Mouse (Mus musculus) forebrain, embryonic 14.5 days (tissue): ENCODE measurements around the gene Olfr1126. TPM values are rescaled to one million over a fixed set of nuclear protein-coding genes. Genes with fewer than 3 reads are reported as not detected.
"Not testable (repeated sequence)": the region's sequence is repeated elsewhere in the genome, so short reads cannot be mapped to it uniquely, and the experiment has no call there.

Source experiments
- ATAC-seq: fragments of 200-750 bp; cut with Nextera tagmentation; 2 replicates; pipeline ENCODE4 v1.8.0; 2017; ENCODE audit warnings: mild to moderate bottlenecking, moderate library complexity
- DNase-seq: peaks from one replicate; pipeline ENCODE4 v3.0.0-alpha.2; 2015; ENCODE audit warnings: low spot score
- H3K27ac ChIP-seq: fragments of 300-500 bp; sonication (generic); 2 replicates; pipeline ENCODE4 v1.5.1; 2014; ENCODE audit warnings: low read depth, mild to moderate bottlenecking, control low read depth, low read length, moderate library complexity
- H3K27me3 ChIP-seq: fragments of 300-500 bp; sonication (generic); replicated peaks from 2 replicates; pipeline ENCODE4 v1.6.1; 2014; ENCODE audit warnings: low read length, control low read depth, mixed read lengths; ENCODE audit not compliant: control insufficient read depth, insufficient read depth
- H3K36me3 ChIP-seq: fragments of 300-500 bp; sonication (generic); 2 replicates; pipeline ENCODE4 v1.6.1; 2014; ENCODE audit warnings: low read length, control low read depth; ENCODE audit not compliant: control insufficient read depth, insufficient read depth
- H3K4me1 ChIP-seq: fragments of 300-500 bp; sonication (generic); 2 replicates; pipeline ENCODE4 v1.6.1; 2014; ENCODE audit warnings: antibody characterized with exemption, low read length, control low read depth; ENCODE audit not compliant: control insufficient read depth, insufficient read depth
- H3K4me2 ChIP-seq: fragments of 300-500 bp; sonication (generic); 2 replicates; pipeline ENCODE4 v1.6.1; 2014; ENCODE audit warnings: mild to moderate bottlenecking, control low read depth, low read length
- H3K4me3 ChIP-seq: fragments of 300-500 bp; sonication (generic); 2 replicates; pipeline ENCODE4 v1.5.1; 2014; ENCODE audit warnings: low read depth, low read length, control low read depth
- H3K9ac ChIP-seq: fragments of 300-500 bp; sonication (generic); 2 replicates; pipeline ENCODE4 v1.6.1; 2014; ENCODE audit warnings: mild to moderate bottlenecking, low read length, control low read depth, moderate library complexity
- H3K9me3 ChIP-seq: fragments of 300-500 bp; sonication (generic); replicated peaks from 2 replicates; pipeline ENCODE4 v1.6.1; 2016; ENCODE audit warnings: low read length, control low read depth, mixed read lengths; ENCODE audit not compliant: control insufficient read depth
- WGBS: fragments of 180-500 bp; shearing (Covaris S2); extraction: QIAGEN DNeasy Blood & Tissue Kit; methylation state at CpG from one replicate; pipeline ENCODE4 v1.1.7; 2014; 5-methylcytosine and 5-hydroxymethylcytosine counted together
- polyA plus RNA-seq: library from polyadenylated mRNA; unstranded; fragments of >200 nt; fragmentation: Nextera tagmentation; extraction: Ambion mirVana; gene quantifications from 2 replicates; pipeline ENCODE4 v1.2.1, GENCODE M21; 2014

The Olfr1126 gene
- not detected in 2 replicates for polyA plus RNA-seq

DNA sequence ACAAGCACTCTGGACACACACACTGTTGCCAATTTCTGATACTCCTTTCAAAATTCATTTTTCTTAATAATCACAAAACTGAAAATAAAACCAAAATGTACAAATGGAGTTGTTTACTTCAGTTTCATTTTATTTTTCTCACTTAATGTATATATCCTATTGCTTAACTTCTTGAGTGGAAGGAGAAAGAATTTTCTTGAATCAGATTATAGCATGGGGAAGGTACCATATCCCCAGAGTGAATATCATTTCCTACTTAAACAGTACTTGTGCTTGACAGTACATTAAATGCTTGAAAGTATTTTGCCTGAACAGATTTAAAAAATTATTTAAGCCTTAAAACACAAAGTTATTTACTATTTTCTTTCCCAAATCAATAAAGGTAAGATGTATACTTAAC is at the start of gene Olfr1126:
TSS of gene Olfr1126 (plus strand) at position 301 of the 400 bp plus-strand sequence.
- H3K9me3 ChIP-seq, result no peaks in the 10 kb centered on the region
- no peak for DNase-seq
- no peak within 1 kb of the TSS for H3K4me2 ChIP-seq

DNA sequence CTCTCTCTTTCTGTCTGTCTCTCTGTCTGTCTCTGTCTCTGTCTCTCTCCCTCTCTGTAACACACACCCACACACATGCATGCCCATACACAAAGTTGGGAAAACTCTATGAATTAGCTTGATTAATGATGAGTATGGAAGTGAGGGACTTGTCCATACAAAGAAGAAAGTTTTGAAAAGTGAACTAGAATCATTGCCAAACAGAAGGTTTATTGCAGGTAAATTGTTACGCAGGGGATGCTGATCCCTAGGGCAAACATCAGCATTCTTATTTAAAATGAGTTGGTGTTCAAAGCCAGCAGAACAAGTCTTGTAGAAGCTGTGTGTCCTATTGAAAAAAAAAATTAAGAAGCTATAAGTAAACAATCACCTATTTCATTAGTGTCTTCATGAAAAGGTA is 37.4 kb upstream of the Olfr1126 start, which contains the start of gene Olfr1123:
TSS of gene Olfr1123 (plus strand) at position 301 of the 400 bp plus-strand sequence.
- Histone ChIP-seq H3K4me2 (no peak within 1 kb of the TSS), H3K9ac (no peak within 1 kb of the TSS), H3K27me3 (no peaks in the 10 kb centered on the region), H3K4me3 (no peak within 1 kb of the TSS), H3K27ac (no peak within 1 kb of the TSS), H3K36me3 (no peaks in the 10 kb centered on the region), H3K4me1 (no peaks in the 10 kb centered on the region), H3K9me3 (no peaks in the 10 kb centered on the region)
- ATAC-seq (no peak), DNase-seq (no peak)
- WGBS, result 87% methylated on average over 1 of the region's 1 CpGs

More for the DNA sequence above, at the start of gene Olfr1126:
- H3K27ac ChIP-seq, result no peak within 1 kb of the TSS
- no peaks in the 10 kb centered on the region for H3K27me3 ChIP-seq
- H3K9ac ChIP-seq, result no peak within 1 kb of the TSS
- H3K36me3 ChIP-seq, result no peaks in the 10 kb centered on the region
- no peak within 1 kb of the TSS for H3K4me3 ChIP-seq
- ATAC-seq, result no peak
- H3K4me1 ChIP-seq, result no peaks in the 10 kb centered on the region

DNA sequence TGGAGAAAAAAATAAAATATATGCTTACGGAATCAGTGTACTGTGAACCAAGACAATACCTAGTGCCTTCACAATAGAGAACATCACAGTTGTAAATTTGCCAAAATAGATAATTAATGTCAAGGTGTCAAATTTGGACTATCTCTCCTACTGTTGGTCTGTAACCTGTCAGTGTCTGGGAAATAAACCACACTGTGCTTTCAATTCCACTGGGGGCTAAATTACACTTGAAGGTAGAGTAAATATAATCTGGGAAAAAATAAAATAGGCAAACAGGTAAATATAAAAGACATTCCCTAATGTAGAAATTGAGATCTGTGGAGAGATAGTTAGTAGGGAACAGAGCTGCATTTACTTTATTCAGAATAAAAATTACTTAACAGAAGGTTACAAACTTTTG is 23.8 kb upstream of the Olfr1126 start, which contains the start of gene Olfr1124:
TSS of gene Olfr1124 (plus strand) at position 301 of the 400 bp plus-strand sequence.
- Histone ChIP-seq H3K4me1 (no peaks in the 10 kb centered on the region), H3K27ac (no peak within 1 kb of the TSS), H3K36me3 (no peaks in the 10 kb centered on the region), H3K4me3 (no peak within 1 kb of the TSS), H3K9me3 (no peaks in the 10 kb centered on the region), H3K9ac (no peak within 1 kb of the TSS), H3K4me2 (no peak within 1 kb of the TSS), H3K27me3 (no peaks in the 10 kb centered on the region)
- 93% methylated on average over 1 of the region's 1 CpGs for WGBS
- DNase-seq (no peak), ATAC-seq (no peak)

DNA sequence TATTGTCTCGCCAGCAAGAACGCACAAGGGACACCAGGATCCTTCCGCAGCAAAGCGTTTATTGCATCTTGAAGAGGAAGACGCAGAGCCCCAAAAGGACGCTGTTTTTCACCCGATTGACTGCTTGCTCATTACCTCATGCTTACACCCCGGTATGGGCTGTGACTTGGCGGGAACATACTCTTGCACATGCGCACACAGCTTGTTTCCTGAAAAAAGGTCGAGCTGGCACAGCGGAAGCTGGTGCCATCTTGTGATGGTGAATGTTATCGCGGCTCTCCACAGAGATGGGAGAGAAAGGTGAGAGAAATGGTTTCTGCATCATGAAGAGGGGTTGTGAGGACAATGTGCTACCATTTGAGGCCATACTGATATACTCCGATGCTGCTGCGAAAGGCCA is 16.0 kb upstream of the Olfr1126 start:
- H3K27ac ChIP-seq, result no peak overlapping the region
- no peaks in the 10 kb centered on the region for H3K27me3 ChIP-seq
- 94% methylated on average over 16 of the region's 16 CpGs for WGBS
- no peaks in the 10 kb centered on the region for H3K4me1 ChIP-seq
- no peak overlapping the region for H3K9ac ChIP-seq
- DNase-seq (no peak), ATAC-seq (no peak)
- H3K9me3 ChIP-seq, result no peaks in the 10 kb centered on the region
- no peak overlapping the region for H3K4me3 ChIP-seq
- no peak overlapping the region for H3K4me2 ChIP-seq
- H3K36me3 ChIP-seq, result no peaks in the 10 kb centered on the region

DNA sequence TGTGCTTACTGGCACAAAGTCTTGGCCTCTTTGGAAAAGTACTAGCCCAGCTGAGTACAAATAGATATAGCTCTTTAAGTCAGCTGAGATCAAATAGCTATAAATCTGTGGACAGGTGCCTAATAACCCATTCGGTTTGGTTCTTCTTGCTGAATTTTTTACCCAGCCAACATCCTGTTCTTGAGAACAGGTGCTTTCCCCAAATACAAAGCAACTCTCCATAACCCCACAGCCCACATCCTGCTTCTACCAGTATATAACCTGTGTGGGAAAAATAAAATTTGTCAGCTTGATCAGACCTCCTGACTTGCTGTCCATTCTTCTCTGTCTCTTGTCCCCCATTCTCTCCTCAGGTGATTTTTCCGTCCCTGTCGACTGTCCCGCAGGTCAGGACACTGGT is 8.0 kb downstream of the Olfr1126 start:
- Histone ChIP-seq H3K9ac (no peak overlapping the region), H3K4me3 (no peak overlapping the region), H3K4me2 (no peak overlapping the region), H3K27me3 (no peaks in the 10 kb centered on the region), H3K9me3 (no peaks in the 10 kb centered on the region), H3K27ac (no peak overlapping the region), H3K4me1 (no peaks in the 10 kb centered on the region), H3K36me3 (no peaks in the 10 kb centered on the region)
- ATAC-seq, result no peak
- 95% methylated on average over 4 of the region's 4 CpGs for WGBS
- no peak for DNase-seq

DNA sequence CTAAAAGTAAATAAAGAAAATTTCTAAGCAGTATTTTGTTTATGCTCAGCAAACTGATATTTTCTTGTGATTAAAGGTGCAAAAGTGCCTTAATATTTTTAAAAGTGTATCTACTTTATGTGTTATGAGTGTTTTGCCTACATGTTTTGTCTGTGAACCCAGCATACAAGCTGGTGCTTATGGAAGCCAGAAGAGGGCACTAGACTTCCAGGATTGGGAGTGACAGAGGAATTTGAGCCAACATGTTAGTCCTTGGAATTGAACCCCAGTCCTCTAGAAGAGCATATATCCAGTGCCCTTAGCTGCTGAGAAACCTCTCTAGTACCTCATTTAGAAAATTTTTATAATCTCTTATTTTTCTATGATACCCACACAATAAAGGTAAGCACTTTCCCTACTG is 26.4 kb downstream of the Olfr1126 start:
- ATAC-seq (no peak), DNase-seq (no peak)
- Histone ChIP-seq H3K36me3 (no peaks in the 10 kb centered on the region), H3K27me3 (no peaks in the 10 kb centered on the region), H3K9ac (no peak overlapping the region), H3K9me3 (no peaks in the 10 kb centered on the region), H3K4me3 (no peak overlapping the region), H3K4me2 (no peak overlapping the region), H3K4me1 (no peaks in the 10 kb centered on the region), H3K27ac (no peak overlapping the region)

DNA sequence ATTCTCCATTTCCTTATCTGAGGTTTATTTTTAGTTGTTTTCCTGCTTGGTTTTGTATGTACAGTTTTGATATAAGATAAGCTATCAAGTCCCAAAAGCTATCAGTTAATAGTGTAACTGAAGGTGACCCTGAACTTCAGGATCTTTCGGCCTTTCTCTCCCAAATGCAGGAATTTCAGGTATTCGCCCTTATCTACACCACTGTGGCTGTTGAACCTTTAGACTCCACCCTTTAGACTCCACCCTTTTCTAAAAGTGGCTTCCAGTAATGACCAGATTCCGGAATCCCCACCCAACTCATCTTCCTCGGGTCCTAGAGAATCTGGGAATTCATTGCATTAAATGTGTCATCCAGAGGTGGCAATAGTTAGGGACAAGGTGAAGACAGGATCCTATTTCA is 27.4 kb downstream of the Olfr1126 start:
- Histone ChIP-seq H3K27ac (no peak overlapping the region), H3K4me2 (no peak overlapping the region), H3K9ac (no peak overlapping the region), H3K27me3 (no peaks in the 10 kb centered on the region), H3K4me3 (no peak overlapping the region), H3K36me3 (no peaks in the 10 kb centered on the region), H3K9me3 (no peaks in the 10 kb centered on the region), H3K4me1 (no peaks in the 10 kb centered on the region)
- no peak for DNase-seq
- 82% methylated on average over 4 of the region's 4 CpGs for WGBS
- no peak for ATAC-seq

DNA sequence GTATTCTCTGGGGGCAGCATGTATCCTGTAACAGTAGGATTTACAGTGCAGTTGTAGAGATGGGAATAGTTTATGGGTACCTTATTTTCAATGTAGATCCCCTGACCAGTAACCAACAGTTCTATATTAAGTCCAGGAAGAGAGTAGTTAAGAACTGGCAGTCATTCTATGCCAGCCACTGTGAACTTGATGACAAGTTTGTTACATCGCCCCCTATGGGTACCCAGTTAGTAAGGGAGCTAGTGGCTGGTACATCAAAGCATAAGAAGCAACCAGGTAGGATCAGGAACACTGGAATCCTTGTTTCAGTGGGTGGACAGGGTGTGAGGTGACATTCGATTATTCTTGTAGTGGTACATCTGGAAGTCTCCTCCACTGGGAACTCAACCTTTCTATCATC is 28.5 kb downstream of the Olfr1126 start:
- ATAC-seq (no peak), DNase-seq (no peak)
- 76% methylated on average over 2 of the region's 2 CpGs for WGBS
- Histone ChIP-seq H3K27ac (no peak overlapping the region), H3K4me2 (no peak overlapping the region), H3K36me3 (no peaks in the 10 kb centered on the region), H3K27me3 (no peaks in the 10 kb centered on the region), H3K9ac (no peak overlapping the region), H3K4me1 (no peaks in the 10 kb centered on the region), H3K9me3 (no peaks in the 10 kb centered on the region), H3K4me3 (no peak overlapping the region)

DNA sequence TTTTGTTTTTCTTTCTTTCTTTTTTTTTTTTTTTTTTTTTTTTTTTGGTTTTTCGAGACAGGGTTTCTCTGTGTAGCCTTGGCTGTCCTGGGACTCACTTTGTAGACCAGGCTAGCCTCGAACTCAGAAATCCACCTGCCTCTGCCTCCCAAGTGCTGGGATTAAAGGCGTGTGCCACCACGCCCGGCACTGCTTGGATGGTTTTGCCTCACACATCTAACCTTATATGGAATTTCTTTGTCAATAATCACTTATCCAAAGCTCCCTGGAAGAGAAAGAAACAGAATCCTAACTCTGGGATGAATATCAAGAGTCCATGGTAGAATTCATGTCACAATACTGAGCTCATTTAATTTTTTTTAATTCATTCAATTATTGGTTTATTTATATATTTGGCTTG is 43.2 kb downstream of the Olfr1126 start, which contains the start of gene Pramel7:
TSS of gene Pramel7 (minus strand) at position 101 of the 400 bp plus-strand sequence.
- not testable (repeated sequence) for H3K4me1 ChIP-seq, H3K9ac ChIP-seq, H3K27ac ChIP-seq, H3K36me3 ChIP-seq, ATAC-seq, H3K27me3 ChIP-seq, H3K4me2 ChIP-seq, H3K4me3 ChIP-seq, H3K9me3 ChIP-seq, DNase-seq
- 85% methylated on average over 4 of the region's 5 CpGs for WGBS
